Mouse (Mus musculus) kidney, adult 11 months (tissue): ENCODE data around the gene Gm45785.
"Not testable (repeated sequence)": the region's sequence is repeated elsewhere in the genome, so short reads cannot be mapped to it uniquely, and the experiment has no call there.

Experiments used
- DNase-seq: peaks from one replicate; pipeline ENCODE4 v3.0.0; 2022

Gene Gm45785

GRCm38 (mm10) chr7:140855860-140856784, at the start of gene Gm45785:
Gm45785 (minus strand) TSS chr7:140856331.
- peak; percentile 94 for DNase-seq

- DNase-seq: peak; percentile 63
These were observed 49.5 kb upstream of the Gm45785 start for GRCm38 (mm10) chr7:140905642-140906081.

- peak; percentile 80 for DNase-seq
These were observed 47.1 kb upstream of the Gm45785 start for GRCm38 (mm10) chr7:140903212-140903611.

GRCm38 (mm10) chr7:140902036-140902875, 46.1 kb upstream of the Gm45785 start:
- no peak for DNase-seq

GRCm38 (mm10) chr7:140900220-140900619, 44.1 kb upstream of the Gm45785 start, which contains the start of gene Cox8b:
Cox8b (minus strand) TSS chr7:140900446.
- DNase-seq: no peak

GRCm38 (mm10) chr7:140899121-140899520, 43.0 kb upstream of the Gm45785 start:
- DNase-seq: no peak

- no peak for DNase-seq
These were observed 41.7 kb upstream of the Gm45785 start for GRCm38 (mm10) chr7:140897863-140898262.

- DNase-seq: peak; percentile 49
These were observed 38.5 kb upstream of the Gm45785 start for GRCm38 (mm10) chr7:140894611-140895010.

GRCm38 (mm10) chr7:140894031-140894430, 37.9 kb upstream of the Gm45785 start:
- DNase-seq: no peak

GRCm38 (mm10) chr7:140890636-140891035, 34.5 kb upstream of the Gm45785 start:
- DNase-seq: not testable (repeated sequence)

- DNase-seq: no peak
These were observed 26.3 kb upstream of the Gm45785 start for GRCm38 (mm10) chr7:140882469-140882803.

- DNase-seq: peak; percentile 93
These were observed 25.8 kb upstream of the Gm45785 start, which contains the start of the genes Psmd13 and Sirt3 for GRCm38 (mm10) chr7:140881696-140882468. Psmd13 (plus strand) TSS chr7:140881968. Sirt3 (minus strand) TSS chr7:140882309.

- peak; percentile 45 for DNase-seq
These were observed 24.9 kb upstream of the Gm45785 start for GRCm38 (mm10) chr7:140880865-140881515.

- DNase-seq: peak; percentile 61
These were observed 24.3 kb upstream of the Gm45785 start for GRCm38 (mm10) chr7:140880419-140880818.

- no peak for DNase-seq
These were observed 23.2 kb upstream of the Gm45785 start for GRCm38 (mm10) chr7:140879355-140879754.

- no peak for DNase-seq
These were observed 21.2 kb upstream of the Gm45785 start for GRCm38 (mm10) chr7:140877364-140877763.

GRCm38 (mm10) chr7:140874224-140874623, 18.1 kb upstream of the Gm45785 start:
- DNase-seq: no peak

- DNase-seq: no peak
These were observed 8.6 kb upstream of the Gm45785 start for GRCm38 (mm10) chr7:140864761-140865160.

- no peak for DNase-seq
These were observed 4.6 kb upstream of the Gm45785 start for GRCm38 (mm10) chr7:140860728-140861127.

GRCm38 (mm10) chr7:140859997-140860396, 3.9 kb upstream of the Gm45785 start:
- DNase-seq: no peak

- DNase-seq: no peak
These were observed 2.6 kb upstream of the Gm45785 start for GRCm38 (mm10) chr7:140858746-140859145.
